Comparison of ENCODE assay signal across 18 mouse cellular contexts in genomic region chr1:180601806-180602205, GRCm38 (mm10). TPM values are rescaled to one million over a fixed set of nuclear protein-coding genes. Genes with fewer than 3 reads are reported as not detected.
A peak's percentile ranks its signal among the peaks of the same experiment; 100 is the strongest.
DNase-seq lines count a peak whose midpoint lies in the region; ATAC-seq and TF ChIP-seq lines count a peak whose summit lies in the region.
"Had no signal": no experiment of that assay in that cellular context is flagged by ENCODE, and none has a peak within 500 bp of the region (broad histone marks: within the 10 kb centered on the region; RNA-seq: fewer than 3 reads in every experiment).

No protein-coding gene starts in this region.

- no peak overlapping the region for H3K27ac ChIP-seq in kidney, adult 2 months (ENCODE audit: insufficient read depth, low read depth, low read length)
- H3K27ac ChIP-seq: heart, embryonic 15.5 days; hindbrain, postnatal 0 days; kidney, postnatal 0 days; lung, embryonic 15.5 days; stomach, postnatal 0 days had no signal

- peak; percentile 83 to 86 for ATAC-seq in hematopoietic stem cell, adult 5-6 weeks (replicated peaks in 1 of 2; ENCODE audit: insufficient read depth in 1 of 2, low FRiP score in 2 of 2, low TSS enrichment in 1 of 2, low read depth in 1 of 2, poor library complexity in 2 of 2, severe bottlenecking in 2 of 2)
- peak; percentile 71 for ATAC-seq in neutrophil, adult 5-6 weeks (ENCODE audit: extremely low read depth, insufficient number of reproducible peaks, low FRiP score, poor library complexity, severe bottlenecking)
- ATAC-seq: activated CD4-positive, CD25-positive, alpha-beta regulatory T cell, adult 4 months; forebrain, embryonic 14.5 days; hindbrain, postnatal 0 days; midbrain, embryonic 16.5 days had no signal

- 87% methylated on average over 6 of the region's 6 CpGs for WGBS in kidney, adult 2 months

- no peak for TF ChIP-seq CTCF in kidney, adult 2 months (conservative IDR thresholded peaks at IDR 0.05; ENCODE audit: insufficient read depth, insufficient read length, low read depth, low read length)

- peaks cover 2% of the 10 kb centered on the region; the same call in 1 of the 2 replicates for H3K36me3 ChIP-seq in kidney, adult 2 months (ENCODE audit: control insufficient read depth, insufficient read depth, low read length)

- H3K4me3 ChIP-seq in kidney, adult 2 months (ENCODE audit: insufficient read depth, low read depth, low read length): no peak overlapping the region
- H3K4me3 ChIP-seq: heart, embryonic 15.5 days; lung, embryonic 15.5 days had no signal

- TF ChIP-seq POLR2A in kidney, adult 2 months (IDR thresholded peaks at IDR 0.05; ENCODE audit: low read depth, low read length): no peak

- peak; percentile 28 for DNase-seq in kidney, adult 2 months
- no peak for DNase-seq in kidney, adult 18-20 months
- DNase-seq in B cell, adult 2 months: peak; percentile 68 to 70
- no peak for DNase-seq in embryo, embryonic 10.5 days (ENCODE audit: low spot score)
- no peak for DNase-seq in urinary bladder, postnatal 36 days (ENCODE audit: low spot score in 2 of 2)
- no peak for DNase-seq in embryo, embryonic 9.5 days (ENCODE audit: extremely low spot score)
- DNase-seq: cerebellum, postnatal 25 days; left cerebral cortex, postnatal 4 days had no signal

- no peaks in the 10 kb centered on the region for H3K4me1 ChIP-seq in kidney, adult 2 months (ENCODE audit: control insufficient read depth, insufficient read depth, low read length)
- H3K4me1 ChIP-seq: lung, embryonic 15.5 days had no signal

- no peaks in the 10 kb centered on the region for H3K27me3 ChIP-seq in kidney, adult 2 months (replicated peaks; ENCODE audit: control insufficient read depth, insufficient read depth, low read length)
- H3K27me3 ChIP-seq: heart, embryonic 15.5 days; lung, embryonic 15.5 days had no signal

RNA-seq across cellular contexts. Expression of gene Parp1, which starts 33.1 kb away (rescaled TPM):
- polyA plus RNA-seq in kidney, adult 2 months (2012; rRNA removed): 20.2 and 24.6 TPM in 2 replicates
- 155 and 201 TPM in 2 replicates for total RNA-seq in hematopoietic stem cell, adult 5-6 weeks (2017)
- total RNA-seq in neutrophil, adult 5-6 weeks (2017): 195 and 202 TPM in 2 replicates

RNA-seq across cellular contexts. Expression of gene Lin9, which starts 39.1 kb away (rescaled TPM):
- 4.0 and 4.2 TPM in 2 replicates for polyA plus RNA-seq in kidney, adult 2 months (2012; rRNA removed)
- 32.7 and 47.0 TPM in 2 replicates for total RNA-seq in hematopoietic stem cell, adult 5-6 weeks (2017)
- total RNA-seq in neutrophil, adult 5-6 weeks (2017): 17.0 and 17.7 TPM in 2 replicates

Comparison
In these comparisons a context has a peak if more than half of its experiments do, and no peak if none do; other contexts are left out.
1. DNase-seq: peak in kidney, adult 2 months (single experiment) and B cell, adult 2 months (2 of 2); none in kidney, adult 18-20 months (single experiment), embryo, embryonic 10.5 days (single experiment), urinary bladder, postnatal 36 days (0 of 2) and embryo, embryonic 9.5 days (single experiment).